Mouse (Mus musculus): Measurements from ENCODE around the gene Ocln. TPM values are rescaled to one million over a fixed set of nuclear protein-coding genes. Genes with fewer than 3 reads are reported as not detected.

Gene Ocln
- polyA plus RNA-seq, 1 experiment = 0.62 TPM

DNA sequence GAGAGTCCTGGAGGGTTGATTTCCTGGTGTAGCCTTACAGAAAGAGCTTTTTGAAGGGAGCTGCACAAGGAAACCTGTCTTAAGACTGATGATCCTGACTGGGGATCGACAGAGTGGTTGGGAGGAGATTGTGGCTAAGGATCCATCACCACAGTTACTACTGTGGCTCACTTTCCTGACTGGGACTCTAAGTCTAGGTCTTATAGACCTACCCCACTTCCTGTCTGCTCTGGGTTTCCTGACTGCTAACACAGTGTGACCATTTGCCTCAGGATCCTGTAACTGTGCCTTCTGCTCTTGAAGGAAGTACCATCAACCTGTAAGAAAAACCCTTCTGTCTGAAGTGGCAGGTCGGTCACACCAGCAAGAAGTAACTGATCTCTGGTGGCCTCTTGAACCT lies 18.2 kb upstream of the Ocln start:
- peak; percentile 4 for DNase-seq
- H3K4me3 ChIP-seq (ENCODE audit: control insufficient read depth, insufficient read depth, low read length) = no peak overlapping the region
- no peaks in the 10 kb centered on the region for H3K36me3 ChIP-seq (ENCODE audit: control insufficient read depth, insufficient read depth, low read length)
- H3K27me3 ChIP-seq (ENCODE audit: control insufficient read depth, insufficient read depth, low read length) = no peaks in the 10 kb centered on the region
- TF ChIP-seq CTCF (IDR thresholded peaks at IDR 0.05; ENCODE audit: borderline replicate concordance, control insufficient read depth, extremely low read depth, insufficient read depth, low read length, poor library complexity) (no peak), POLR2A (IDR thresholded peaks at IDR 0.05; ENCODE audit: control insufficient read depth, extremely low read depth, insufficient read depth, low read length, poor library complexity) (no peak)
- no peak overlapping the region for H3K27ac ChIP-seq (ENCODE audit: control insufficient read depth, insufficient read depth, low read length)
- no peaks in the 10 kb centered on the region for H3K4me1 ChIP-seq (replicated peaks; ENCODE audit: control insufficient read depth, insufficient read depth, low read length)
- 2% methylated on average over 2 of the region's 2 CpGs for WGBS

DNA sequence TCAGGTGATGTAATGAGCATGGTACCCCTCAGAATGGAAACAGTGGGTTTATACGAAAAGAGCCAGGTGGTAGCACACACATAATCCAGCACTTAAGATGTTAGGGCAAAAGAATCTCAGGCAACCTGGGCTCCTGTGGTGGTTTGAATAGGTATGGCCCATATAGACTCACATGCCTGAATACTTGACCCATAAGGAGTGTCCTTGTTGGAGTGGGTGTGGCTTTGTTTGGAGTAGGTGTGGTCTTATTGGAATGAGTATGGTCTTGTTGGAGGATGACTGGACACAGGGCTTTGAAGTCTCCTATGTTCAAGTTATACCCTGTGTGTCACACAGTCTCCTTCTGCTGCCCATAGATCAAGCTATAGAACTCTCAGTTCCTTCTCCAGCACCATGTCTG lies 15.8 kb upstream of the Ocln start:
- Histone ChIP-seq H3K4me3 (ENCODE audit: control insufficient read depth, insufficient read depth, low read length) (no peak overlapping the region), H3K27me3 (ENCODE audit: control insufficient read depth, insufficient read depth, low read length) (no peaks in the 10 kb centered on the region), H3K36me3 (ENCODE audit: control insufficient read depth, insufficient read depth, low read length) (no peaks in the 10 kb centered on the region), H3K4me1 (replicated peaks; ENCODE audit: control insufficient read depth, insufficient read depth, low read length) (no peaks in the 10 kb centered on the region), H3K27ac (ENCODE audit: control insufficient read depth, insufficient read depth, low read length) (no peak overlapping the region)
- TF ChIP-seq POLR2A (IDR thresholded peaks at IDR 0.05; ENCODE audit: control insufficient read depth, extremely low read depth, insufficient read depth, low read length, poor library complexity) = no peak
- no peak for TF ChIP-seq CTCF (IDR thresholded peaks at IDR 0.05; ENCODE audit: borderline replicate concordance, control insufficient read depth, extremely low read depth, insufficient read depth, low read length, poor library complexity)
- WGBS = 94% methylated on average over 1 of the region's 1 CpGs
- no peak for DNase-seq

DNA sequence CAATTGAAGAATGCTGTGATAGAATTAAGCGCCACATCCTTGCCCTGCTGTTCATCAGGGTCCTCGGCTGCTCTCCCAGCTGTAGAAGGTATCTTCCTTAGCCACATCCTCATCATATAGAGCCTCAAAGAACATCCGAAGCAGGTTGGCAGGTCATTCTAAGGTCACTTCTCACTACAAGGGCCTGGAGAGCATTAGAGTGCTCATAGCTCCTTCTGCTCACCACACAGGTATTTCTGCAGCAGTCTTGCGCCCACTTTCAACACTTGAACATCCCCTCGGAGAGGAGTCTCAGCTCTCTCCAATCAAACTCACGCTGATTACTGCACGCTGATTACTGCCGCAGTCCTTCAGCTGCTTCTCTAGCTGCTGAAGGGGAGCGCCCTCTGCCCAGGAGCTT lies 6.9 kb upstream of the Ocln start:
- Histone ChIP-seq H3K4me1 (replicated peaks; ENCODE audit: control insufficient read depth, insufficient read depth, low read length) (no peaks in the 10 kb centered on the region), H3K27ac (ENCODE audit: control insufficient read depth, insufficient read depth, low read length) (no peak overlapping the region), H3K27me3 (ENCODE audit: control insufficient read depth, insufficient read depth, low read length) (0 out of 2 replicates have a peak, but pooled peaks cover 2% of the 10 kb centered on the region), H3K36me3 (ENCODE audit: control insufficient read depth, insufficient read depth, low read length) (no peaks in the 10 kb centered on the region), H3K4me3 (ENCODE audit: control insufficient read depth, insufficient read depth, low read length) (no peak overlapping the region)
- TF ChIP-seq POLR2A (IDR thresholded peaks at IDR 0.05; ENCODE audit: control insufficient read depth, extremely low read depth, insufficient read depth, low read length, poor library complexity) (no peak), CTCF (IDR thresholded peaks at IDR 0.05; ENCODE audit: borderline replicate concordance, control insufficient read depth, extremely low read depth, insufficient read depth, low read length, poor library complexity) (no peak)
- 91% methylated on average over 9 of the region's 9 CpGs for WGBS
- no peak for DNase-seq

DNA sequence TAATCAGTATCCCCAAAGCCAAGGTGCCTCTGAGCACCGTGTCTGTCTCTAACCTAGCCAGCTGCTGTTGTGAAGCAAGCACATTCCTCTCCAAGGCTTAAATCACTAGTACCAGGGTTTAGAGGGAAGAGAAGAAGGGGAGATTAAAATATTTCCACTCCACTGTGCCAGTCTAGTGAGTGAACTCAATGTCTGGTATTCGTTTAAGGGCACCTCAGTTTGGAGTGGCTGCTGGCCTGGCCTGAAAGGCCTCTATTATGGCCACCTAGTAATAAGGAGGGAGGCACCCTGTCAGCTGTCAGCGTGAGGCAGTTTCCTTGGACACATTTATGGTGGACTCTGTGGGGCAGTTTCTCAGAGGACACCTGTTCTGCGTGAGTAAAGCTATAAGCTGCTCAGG lies 4.5 kb upstream of the Ocln start:
- TF ChIP-seq CTCF (IDR thresholded peaks at IDR 0.05; ENCODE audit: borderline replicate concordance, control insufficient read depth, extremely low read depth, insufficient read depth, low read length, poor library complexity) = no peak
- 92% methylated on average over 4 of the region's 4 CpGs for WGBS
- no peaks in the 10 kb centered on the region for H3K4me1 ChIP-seq (replicated peaks; ENCODE audit: control insufficient read depth, insufficient read depth, low read length)
- H3K4me3 ChIP-seq (ENCODE audit: control insufficient read depth, insufficient read depth, low read length) = no peak overlapping the region
- DNase-seq = no peak
- H3K36me3 ChIP-seq (ENCODE audit: control insufficient read depth, insufficient read depth, low read length) = no peaks in the 10 kb centered on the region
- peaks cover 15% of the 10 kb centered on the region; the same call in 1 of the 2 replicates for H3K27me3 ChIP-seq (ENCODE audit: control insufficient read depth, insufficient read depth, low read length)
- H3K27ac ChIP-seq (ENCODE audit: control insufficient read depth, insufficient read depth, low read length) = no peak overlapping the region

DNA sequence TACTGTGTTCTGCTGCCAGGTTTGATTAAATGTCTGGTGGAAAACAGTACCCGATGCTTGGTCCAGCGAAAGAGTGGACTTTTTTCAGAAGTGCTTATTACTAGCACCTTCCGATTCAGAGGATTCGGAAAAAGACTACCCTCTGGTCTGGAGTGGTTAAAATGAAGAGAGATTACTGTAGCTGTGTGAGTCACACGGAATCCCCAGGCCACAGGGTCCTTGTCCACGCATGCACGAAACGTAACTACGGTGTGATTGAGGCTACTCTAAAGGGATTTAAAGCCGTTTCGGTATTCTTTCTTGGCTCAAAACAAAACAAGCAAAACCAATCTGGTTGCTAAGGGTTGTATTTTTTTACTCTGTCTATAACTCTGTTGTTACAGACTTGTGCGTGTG lies 522 bp upstream of the Ocln start:
- no peak overlapping the region for H3K4me3 ChIP-seq (ENCODE audit: control insufficient read depth, insufficient read depth, low read length)
- peaks cover 17% of the 10 kb centered on the region; the same call in 1 of the 2 replicates for H3K27me3 ChIP-seq (ENCODE audit: control insufficient read depth, insufficient read depth, low read length)
- no peaks in the 10 kb centered on the region for H3K36me3 ChIP-seq (ENCODE audit: control insufficient read depth, insufficient read depth, low read length)
- TF ChIP-seq CTCF (IDR thresholded peaks at IDR 0.05; ENCODE audit: borderline replicate concordance, control insufficient read depth, extremely low read depth, insufficient read depth, low read length, poor library complexity) (no peak), POLR2A (IDR thresholded peaks at IDR 0.05; ENCODE audit: control insufficient read depth, extremely low read depth, insufficient read depth, low read length, poor library complexity) (no peak)
- H3K27ac ChIP-seq (ENCODE audit: control insufficient read depth, insufficient read depth, low read length) = no peak overlapping the region
- WGBS = 10% methylated on average over 12 of the region's 12 CpGs
- no peaks in the 10 kb centered on the region for H3K4me1 ChIP-seq (replicated peaks; ENCODE audit: control insufficient read depth, insufficient read depth, low read length)
- DNase-seq = no peak

DNA sequence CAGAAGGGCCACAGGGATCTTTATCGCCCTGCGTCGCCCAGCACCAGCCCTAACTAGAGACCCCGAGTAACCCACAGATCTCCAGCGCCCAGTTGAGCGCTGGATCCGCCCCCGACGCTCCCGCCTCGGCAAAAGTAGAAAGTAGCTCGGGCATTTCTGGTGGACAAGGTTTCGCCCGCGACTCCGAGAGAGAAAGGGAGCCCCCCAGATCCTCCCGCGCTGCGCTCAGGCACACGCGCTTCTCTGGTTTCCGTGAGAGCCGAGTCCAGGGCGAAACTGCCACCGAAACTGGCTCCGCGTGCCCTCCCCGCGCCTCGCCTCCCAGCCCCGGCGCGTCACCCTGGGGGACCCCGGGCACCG lies 529 bp downstream of the Ocln start:
- Histone ChIP-seq H3K36me3 (ENCODE audit: control insufficient read depth, insufficient read depth, low read length) (no peaks in the 10 kb centered on the region), H3K4me1 (replicated peaks; ENCODE audit: control insufficient read depth, insufficient read depth, low read length) (no peaks in the 10 kb centered on the region), H3K27me3 (ENCODE audit: control insufficient read depth, insufficient read depth, low read length) (peaks cover 17% of the 10 kb centered on the region; the same call in 1 of the 2 replicates), H3K27ac (ENCODE audit: control insufficient read depth, insufficient read depth, low read length) (no peak overlapping the region), H3K4me3 (ENCODE audit: control insufficient read depth, insufficient read depth, low read length) (no peak overlapping the region)
- DNase-seq = no peak
- TF ChIP-seq POLR2A (IDR thresholded peaks at IDR 0.05; ENCODE audit: control insufficient read depth, extremely low read depth, insufficient read depth, low read length, poor library complexity) (no peak), CTCF (IDR thresholded peaks at IDR 0.05; ENCODE audit: borderline replicate concordance, control insufficient read depth, extremely low read depth, insufficient read depth, low read length, poor library complexity) (no peak)
- 3% methylated on average over 35 of the region's 35 CpGs for WGBS

DNA sequence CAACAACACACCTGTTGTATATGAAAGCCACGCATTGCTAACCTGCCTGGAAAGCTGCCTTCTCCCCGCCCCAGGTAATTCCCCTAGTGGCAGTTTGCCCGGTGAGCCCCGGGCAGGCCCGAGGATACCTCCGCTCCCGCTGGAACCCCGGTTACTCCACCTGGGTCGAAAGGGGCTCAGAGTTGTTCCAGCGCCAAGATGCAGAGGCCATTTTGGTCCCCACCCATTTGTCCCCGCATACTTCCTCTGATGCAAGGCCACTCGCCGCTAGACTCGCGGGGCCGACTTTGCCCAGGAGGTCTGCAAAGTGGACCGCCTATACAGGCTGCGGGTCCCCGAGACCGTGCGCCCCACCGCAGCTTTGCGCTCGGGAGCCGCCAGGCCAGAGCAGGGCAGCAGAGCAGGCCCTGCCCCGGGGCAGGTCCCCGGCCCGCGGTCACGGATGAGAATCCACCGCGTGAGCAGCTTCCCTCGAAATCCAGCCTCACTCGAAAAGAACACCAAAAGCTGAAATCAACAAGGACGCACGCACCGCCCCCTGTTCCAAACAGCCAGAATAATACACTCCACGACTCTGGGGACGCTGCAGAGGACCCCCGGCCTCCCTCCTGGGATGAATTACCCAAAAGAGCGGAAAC lies 1.0 kb downstream of the Ocln start:
- H3K27ac ChIP-seq (ENCODE audit: control insufficient read depth, insufficient read depth, low read length) = no peak overlapping the region
- H3K36me3 ChIP-seq (ENCODE audit: control insufficient read depth, insufficient read depth, low read length) = no peaks in the 10 kb centered on the region
- no peak for DNase-seq
- no peaks in the 10 kb centered on the region for H3K4me1 ChIP-seq (replicated peaks; ENCODE audit: control insufficient read depth, insufficient read depth, low read length)
- H3K4me3 ChIP-seq (ENCODE audit: control insufficient read depth, insufficient read depth, low read length) = no peak overlapping the region
- TF ChIP-seq CTCF (IDR thresholded peaks at IDR 0.05; ENCODE audit: borderline replicate concordance, control insufficient read depth, extremely low read depth, insufficient read depth, low read length, poor library complexity) (no peak), POLR2A (IDR thresholded peaks at IDR 0.05; ENCODE audit: control insufficient read depth, extremely low read depth, insufficient read depth, low read length, poor library complexity) (no peak)
- WGBS = 3% methylated on average over 41 of the region's 41 CpGs
- peaks cover 17% of the 10 kb centered on the region; the same call in 1 of the 2 replicates for H3K27me3 ChIP-seq (ENCODE audit: control insufficient read depth, insufficient read depth, low read length)

All from thymus, adult 2 months (tissue).